Mouse (Mus musculus): ENCODE measurements at regions not wholly inside any gene's neighbourhood (a gene's known extent, or its start where the extent isn't known, plus 50 kb on each side); places are given as distances from the start of the nearest gene placed in this dataset.

DNA sequence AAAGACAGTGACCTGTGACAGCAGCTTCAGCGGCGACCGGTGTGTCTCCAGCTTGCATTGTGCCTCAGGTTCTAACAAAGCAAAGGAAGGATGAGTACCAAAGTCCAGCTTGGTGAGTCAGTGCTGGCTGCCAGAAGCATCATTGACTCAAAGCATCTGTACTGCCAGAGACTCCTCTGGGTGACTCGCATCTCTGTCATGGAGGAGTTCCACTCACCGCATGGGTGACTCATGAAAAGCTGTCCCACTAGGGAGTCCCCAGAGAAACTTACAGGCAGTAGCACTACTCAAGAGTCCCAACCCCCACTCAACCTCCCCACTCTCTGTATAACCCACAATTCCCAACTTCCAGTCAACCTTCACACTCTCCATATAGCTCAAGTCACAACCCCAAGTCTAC lies 166.2 kb downstream of the Tpra1 start:
- Histone ChIP-seq H3K4me2 (no peak overlapping the region), H3K27me3 (no peaks in the 10 kb centered on the region), H3K9ac (no peak overlapping the region), H3K27ac (no peak overlapping the region), H3K9me3 (replicated peaks) (peaks cover 2% of the 10 kb centered on the region; the same call in 1 of the 2 replicates), H3K36me3 (no peaks in the 10 kb centered on the region), H3K4me1 (peaks cover 10% of the 10 kb centered on the region; the same call in 1 of the 2 replicates), H3K4me3 (replicated peaks) (no peak overlapping the region)
- ATAC-seq (replicated peaks; ENCODE audit: low FRiP score) = no peak
- 95% methylated on average over 5 of the region's 5 CpGs for WGBS

- Histone ChIP-seq H3K4me3 (replicated peaks) (no peak overlapping the region), H3K36me3 (no peaks in the 10 kb centered on the region), H3K4me1 (peaks cover 10% of the 10 kb centered on the region; the same call in 1 of the 2 replicates), H3K9me3 (replicated peaks) (peaks cover 2% of the 10 kb centered on the region; the same call in 1 of the 2 replicates), H3K4me2 (no peak overlapping the region), H3K27ac (no peak overlapping the region), H3K27me3 (no peaks in the 10 kb centered on the region), H3K9ac (no peak overlapping the region)
- ATAC-seq (replicated peaks; ENCODE audit: low FRiP score) = no peak
- whole genome bisulfite sequencing = 84% methylated on average over 5 of the region's 5 CpGs
Measured at GRCm38 (mm10) chr6:89069108-89069507, 167.1 kb downstream of the Tpra1 start.

DNA sequence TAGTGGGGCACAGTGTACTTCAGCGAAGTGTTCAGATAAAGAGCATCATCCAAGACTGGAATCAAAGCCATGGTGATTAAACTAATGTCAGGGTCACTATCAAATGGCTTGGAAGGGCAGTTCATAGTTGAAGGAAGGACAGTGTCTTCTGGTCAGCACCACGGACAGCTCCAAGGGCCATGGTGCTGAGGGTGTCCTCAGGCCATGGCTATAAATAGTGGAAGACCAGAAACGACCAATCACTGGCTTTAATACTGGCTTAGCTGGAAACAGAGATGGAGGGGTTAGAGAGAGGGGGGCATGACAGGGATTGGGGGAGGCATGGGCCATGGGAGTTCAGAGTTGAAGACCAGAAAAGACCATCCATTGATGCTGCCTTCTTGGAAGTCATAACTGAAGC lies 168.0 kb downstream of the Tpra1 start:
- Histone ChIP-seq H3K9ac (no peak overlapping the region), H3K27ac (no peak overlapping the region), H3K4me3 (replicated peaks) (no peak overlapping the region), H3K36me3 (no peaks in the 10 kb centered on the region), H3K9me3 (replicated peaks) (peaks cover 2% of the 10 kb centered on the region; the same call in 1 of the 2 replicates), H3K4me2 (no peak overlapping the region), H3K27me3 (no peaks in the 10 kb centered on the region), H3K4me1 (peaks cover 10% of the 10 kb centered on the region; the same call in 1 of the 2 replicates)
- ATAC-seq (replicated peaks; ENCODE audit: low FRiP score) = peak; percentile 41; the same call in 1 of the 2 replicates
- 25% methylated on average over 3 of the region's 3 CpGs for WGBS

GRCm38 (mm10) chr6:89071766-89072165 lies 169.7 kb downstream of the Tpra1 start:
- Histone ChIP-seq H3K4me3 (replicated peaks) (no peak overlapping the region), H3K36me3 (no peaks in the 10 kb centered on the region), H3K9ac (no peak overlapping the region), H3K4me2 (no peak overlapping the region), H3K27me3 (no peaks in the 10 kb centered on the region), H3K4me1 (peaks cover 10% of the 10 kb centered on the region; the same call in 1 of the 2 replicates), H3K9me3 (replicated peaks) (peaks cover 2% of the 10 kb centered on the region; the same call in 1 of the 2 replicates), H3K27ac (no peak overlapping the region)
- peak; percentile 69 for ATAC-seq (replicated peaks; ENCODE audit: low FRiP score)
- WGBS = 21% methylated on average over 2 of the region's 2 CpGs

DNA sequence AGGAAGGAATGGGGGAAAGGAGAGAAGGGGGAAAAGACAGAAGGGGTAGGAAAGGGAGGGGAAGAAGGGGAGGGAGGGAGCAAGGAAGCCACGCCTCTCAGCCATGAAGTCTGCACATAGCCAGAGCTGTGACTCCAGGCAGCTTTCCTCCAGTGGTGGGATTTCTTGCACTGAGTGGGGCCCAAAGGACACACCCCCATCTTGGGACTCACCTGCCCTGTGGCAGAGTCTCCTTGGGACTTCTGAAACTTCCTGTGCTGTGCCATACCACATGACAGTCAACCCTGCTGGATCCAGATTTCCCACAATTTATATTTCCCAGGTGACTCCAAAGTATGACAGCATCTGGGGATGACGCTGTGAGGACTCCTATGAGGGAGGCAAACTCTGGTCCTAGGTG lies 170.5 kb downstream of the Tpra1 start:
- H3K9ac ChIP-seq = no peak overlapping the region
- no peak for ATAC-seq (replicated peaks; ENCODE audit: low FRiP score)
- H3K27ac ChIP-seq = no peak overlapping the region
- no peak overlapping the region for H3K4me3 ChIP-seq (replicated peaks)
- whole genome bisulfite sequencing = 66% methylated on average over 2 of the region's 2 CpGs
- H3K27me3 ChIP-seq = no peaks in the 10 kb centered on the region
- peaks cover 10% of the 10 kb centered on the region; the same call in 1 of the 2 replicates for H3K4me1 ChIP-seq
- no peaks in the 10 kb centered on the region for H3K36me3 ChIP-seq
- no peak overlapping the region for H3K4me2 ChIP-seq
- H3K9me3 ChIP-seq (replicated peaks) = peaks cover 1% of the 10 kb centered on the region; the same call in 1 of the 2 replicates

GRCm38 (mm10) chr6:89081624-89082300 lies 179.7 kb downstream of the Tpra1 start:
- Histone ChIP-seq H3K9me3 (replicated peaks) (no peaks in the 10 kb centered on the region), H3K36me3 (no peaks in the 10 kb centered on the region), H3K27me3 (no peaks in the 10 kb centered on the region), H3K4me3 (replicated peaks) (no peak overlapping the region), H3K9ac (no peak overlapping the region), H3K4me1 (no peaks in the 10 kb centered on the region), H3K4me2 (no peak overlapping the region), H3K27ac (no peak overlapping the region)
- ATAC-seq (replicated peaks; ENCODE audit: low FRiP score) = no peak
- WGBS = 63% methylated on average over 6 of the region's 6 CpGs

- no peak for ATAC-seq (replicated peaks; ENCODE audit: low FRiP score)
- no peaks in the 10 kb centered on the region for H3K36me3 ChIP-seq
- H3K9me3 ChIP-seq (replicated peaks) = no peaks in the 10 kb centered on the region; the same call in 1 of the 2 replicates
- 96% methylated on average over 3 of the region's 3 CpGs for WGBS
- no peak overlapping the region for H3K9ac ChIP-seq
- H3K4me2 ChIP-seq = no peak overlapping the region
- no peaks in the 10 kb centered on the region for H3K4me1 ChIP-seq
- H3K4me3 ChIP-seq (replicated peaks) = no peak overlapping the region
- H3K27me3 ChIP-seq = no peaks in the 10 kb centered on the region
- H3K27ac ChIP-seq = no peak overlapping the region
Measured at GRCm38 (mm10) chr6:89084437-89084836, 182.4 kb downstream of the Tpra1 start.

- Histone ChIP-seq H3K9ac (no peak overlapping the region), H3K4me2 (no peak overlapping the region), H3K4me1 (no peaks in the 10 kb centered on the region), H3K4me3 (replicated peaks) (no peak overlapping the region), H3K36me3 (no peaks in the 10 kb centered on the region), H3K27me3 (no peaks in the 10 kb centered on the region), H3K9me3 (replicated peaks) (no peaks in the 10 kb centered on the region; the same call in 1 of the 2 replicates), H3K27ac (no peak overlapping the region)
- WGBS = 82% methylated on average over 6 of the region's 6 CpGs
- ATAC-seq (replicated peaks; ENCODE audit: low FRiP score) = no peak
Measured at GRCm38 (mm10) chr6:89085151-89085550, 183.1 kb downstream of the Tpra1 start.

DNA sequence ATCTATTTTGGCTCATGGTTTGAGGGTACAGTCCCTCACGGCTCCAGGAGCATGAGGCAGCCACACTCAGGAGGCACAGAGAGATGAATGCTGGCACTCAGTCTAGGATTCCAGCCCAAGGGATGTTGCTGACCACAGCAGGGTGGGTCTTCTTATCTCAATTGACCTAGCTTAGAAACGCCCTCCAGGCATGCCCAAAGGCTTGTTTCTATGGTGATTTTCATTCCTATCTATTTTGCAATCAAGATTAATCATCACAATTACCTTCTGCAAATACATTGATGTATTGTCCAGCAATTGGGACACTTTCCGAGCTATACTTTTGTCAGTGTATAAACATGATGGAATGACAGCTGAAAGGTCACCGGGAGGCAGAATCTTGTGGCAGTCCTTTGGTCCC lies 185.6 kb downstream of the Tpra1 start:
- H3K9me3 ChIP-seq (replicated peaks) = no peaks in the 10 kb centered on the region; the same call in 1 of the 2 replicates
- H3K4me1 ChIP-seq = no peaks in the 10 kb centered on the region
- H3K36me3 ChIP-seq = no peaks in the 10 kb centered on the region
- no peak for ATAC-seq (replicated peaks; ENCODE audit: low FRiP score)
- no peak overlapping the region for H3K4me2 ChIP-seq
- 74% methylated on average over 4 of the region's 4 CpGs for WGBS
- H3K27ac ChIP-seq = no peak overlapping the region
- no peak overlapping the region for H3K9ac ChIP-seq
- no peak overlapping the region for H3K4me3 ChIP-seq (replicated peaks)
- H3K27me3 ChIP-seq = no peaks in the 10 kb centered on the region

DNA sequence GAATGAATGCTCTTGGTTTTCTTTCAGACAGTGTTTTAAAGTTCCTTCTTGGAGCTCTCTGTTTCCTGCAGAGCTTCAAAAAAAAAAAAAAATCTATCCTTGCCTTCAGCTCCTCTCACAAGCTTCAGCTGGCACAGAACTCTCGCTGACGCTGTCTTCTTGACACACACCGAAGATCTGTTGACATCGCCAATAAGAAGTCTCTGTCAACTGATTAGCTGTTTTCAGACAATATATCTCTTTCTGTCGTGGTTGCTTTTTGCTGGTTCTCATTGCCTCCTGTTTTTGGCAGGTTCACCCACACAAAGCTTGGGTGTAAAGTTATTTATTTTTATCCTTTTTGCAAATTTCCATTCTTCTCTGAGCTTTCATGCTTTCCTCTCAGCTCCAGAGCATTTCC lies 188.0 kb downstream of the Tpra1 start:
- H3K27ac ChIP-seq = no peak overlapping the region

DNA sequence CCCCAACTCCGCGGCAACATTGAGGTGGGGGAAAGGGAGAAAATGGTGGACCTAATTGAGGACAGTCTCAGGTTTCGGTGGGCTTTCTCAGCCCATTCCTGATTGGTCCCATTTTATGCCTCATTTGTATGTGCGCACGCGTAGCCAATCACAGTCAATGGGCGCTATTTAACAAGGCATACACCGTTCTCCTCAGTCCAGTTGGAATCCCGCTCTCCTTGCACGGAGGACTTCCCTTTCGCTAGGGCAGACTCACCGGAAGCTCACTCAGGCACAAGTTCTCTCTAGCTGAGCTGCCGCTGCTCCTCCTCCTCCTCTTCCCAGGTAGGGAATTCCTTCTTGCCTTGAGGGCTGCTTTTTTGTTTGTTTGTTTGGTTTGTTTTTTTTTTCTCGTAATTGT lies 193.9 kb downstream of the Tpra1 start:
- Histone ChIP-seq H3K9me3 (replicated peaks) (no peaks in the 10 kb centered on the region), H3K36me3 (no peaks in the 10 kb centered on the region), H3K27me3 (no peaks in the 10 kb centered on the region), H3K4me1 (no peaks in the 10 kb centered on the region), H3K27ac (no peak overlapping the region), H3K4me2 (no peak overlapping the region), H3K9ac (no peak overlapping the region), H3K4me3 (replicated peaks) (no peak overlapping the region)
- WGBS = 98% methylated on average over 14 of the region's 14 CpGs
- ATAC-seq (replicated peaks; ENCODE audit: low FRiP score) = no peak

More for the DNA sequence above, 188.0 kb downstream of the Tpra1 start:
- ATAC-seq (replicated peaks; ENCODE audit: low FRiP score) = no peak
- no peak overlapping the region for H3K9ac ChIP-seq
- no peak overlapping the region for H3K4me3 ChIP-seq (replicated peaks)
- 89% methylated on average over 5 of the region's 5 CpGs for WGBS
- H3K9me3 ChIP-seq (replicated peaks) = no peaks in the 10 kb centered on the region; the same call in 1 of the 2 replicates
- H3K27me3 ChIP-seq = no peaks in the 10 kb centered on the region
- no peaks in the 10 kb centered on the region for H3K36me3 ChIP-seq
- no peak overlapping the region for H3K4me2 ChIP-seq
- no peaks in the 10 kb centered on the region for H3K4me1 ChIP-seq

GRCm38 (mm10) chr6:89097531-89097930 lies 195.5 kb downstream of the Tpra1 start:
- no peak for ATAC-seq (replicated peaks; ENCODE audit: low FRiP score)
- no peaks in the 10 kb centered on the region for H3K27me3 ChIP-seq
- no peak overlapping the region for H3K9ac ChIP-seq
- no peak overlapping the region for H3K4me3 ChIP-seq (replicated peaks)
- no peak overlapping the region for H3K27ac ChIP-seq
- no peaks in the 10 kb centered on the region for H3K9me3 ChIP-seq (replicated peaks)
- no peak overlapping the region for H3K4me2 ChIP-seq
- H3K4me1 ChIP-seq = no peaks in the 10 kb centered on the region
- 74% methylated on average over 8 of the region's 8 CpGs for WGBS
- H3K36me3 ChIP-seq = no peaks in the 10 kb centered on the region

GRCm38 (mm10) chr6:89119241-89119640 lies 217.2 kb downstream of the Tpra1 start:
- no peak for ATAC-seq (replicated peaks; ENCODE audit: low FRiP score)
- Histone ChIP-seq H3K27me3 (no peaks in the 10 kb centered on the region), H3K36me3 (no peaks in the 10 kb centered on the region), H3K9me3 (replicated peaks) (no peaks in the 10 kb centered on the region), H3K27ac (no peak overlapping the region), H3K4me1 (peaks cover 4% of the 10 kb centered on the region; the same call in 1 of the 2 replicates), H3K4me3 (replicated peaks) (no peak overlapping the region), H3K4me2 (no peak overlapping the region), H3K9ac (no peak overlapping the region)
- 74% methylated on average over 1 of the region's 1 CpGs for WGBS

Data from kidney, embryonic 15.5 days (tissue).